Mouse (Mus musculus): ENCODE results near the gene Ntm.

The Ntm gene

DNA sequence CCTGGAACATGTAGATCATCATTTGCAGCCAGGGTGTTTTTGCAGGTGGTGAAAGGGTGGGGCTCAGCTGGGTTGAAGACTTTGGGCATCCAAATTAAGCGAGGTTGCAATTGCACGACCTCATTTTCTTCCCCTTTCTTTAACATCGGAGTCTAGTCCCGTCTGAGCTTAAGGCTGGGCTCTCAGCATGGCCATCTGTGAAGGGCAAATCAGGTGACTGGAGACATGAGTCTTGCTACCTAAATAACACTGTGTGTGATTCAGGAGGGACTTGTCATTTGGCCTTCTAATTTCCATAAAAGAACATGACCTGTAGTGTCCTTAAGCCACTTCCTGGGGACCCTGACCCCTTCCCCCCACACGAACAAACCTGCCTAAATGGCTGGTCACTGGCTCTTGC, 394.4 kb downstream of the Ntm start:
- no peak for DNase-seq

- no peak for DNase-seq
Observed at GRCm38 (mm10) chr9:29562419-29563071, 400.4 kb downstream of the Ntm start.

GRCm38 (mm10) chr9:29558915-29559314, 404.0 kb downstream of the Ntm start:
- DNase-seq = no peak

- DNase-seq = no peak
Observed at GRCm38 (mm10) chr9:29550582-29550981, 412.4 kb downstream of the Ntm start.

- DNase-seq = no peak
Observed at GRCm38 (mm10) chr9:29550107-29550506, 412.8 kb downstream of the Ntm start.

GRCm38 (mm10) chr9:29536415-29536814, 426.5 kb downstream of the Ntm start:
- DNase-seq = no peak

DNA sequence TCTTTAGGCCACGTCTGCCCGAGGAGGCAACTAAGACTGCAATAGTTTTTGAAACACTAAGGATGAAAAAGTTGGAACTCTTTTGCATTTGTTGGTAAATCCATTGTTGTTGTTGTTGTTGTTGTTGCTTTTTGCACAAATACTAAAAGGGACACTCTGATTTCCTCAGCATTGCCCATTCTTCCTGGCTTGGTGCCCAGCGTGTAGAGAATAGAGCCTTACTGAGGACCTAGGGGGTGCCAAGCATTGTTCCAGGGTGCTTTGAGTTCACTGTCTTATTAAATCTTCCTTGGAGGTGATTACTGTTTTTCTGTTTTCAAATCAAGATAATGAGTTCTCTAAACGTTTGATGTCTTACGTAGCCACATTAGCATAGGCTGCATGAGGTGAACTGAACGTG, 428.2 kb downstream of the Ntm start:
- DNase-seq = no peak

DNA sequence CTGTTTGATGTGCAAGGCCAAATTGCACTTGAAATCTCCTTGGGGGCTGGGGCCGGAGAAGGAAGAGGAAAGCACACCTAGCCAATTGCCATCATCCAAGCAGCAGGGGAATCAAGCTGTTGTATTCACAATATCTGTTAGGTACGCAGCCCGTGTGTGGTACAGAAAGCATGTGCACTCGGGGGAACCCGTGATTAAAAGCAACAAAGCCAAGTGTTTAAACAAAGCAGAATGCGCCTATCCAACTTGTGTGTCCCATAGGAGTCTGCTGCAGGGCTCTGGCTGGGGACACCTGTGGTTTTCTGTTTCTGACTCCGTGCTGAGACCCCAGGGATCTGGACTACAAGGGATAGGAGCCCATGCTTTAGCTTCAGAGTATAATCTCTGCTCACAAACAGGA, 428.6 kb downstream of the Ntm start:
- no peak for DNase-seq

- DNase-seq = no peak
Observed at GRCm38 (mm10) chr9:29533556-29533955, 429.4 kb downstream of the Ntm start.

- DNase-seq = no peak
Observed at GRCm38 (mm10) chr9:29531147-29531917, 431.6 kb downstream of the Ntm start.

DNA sequence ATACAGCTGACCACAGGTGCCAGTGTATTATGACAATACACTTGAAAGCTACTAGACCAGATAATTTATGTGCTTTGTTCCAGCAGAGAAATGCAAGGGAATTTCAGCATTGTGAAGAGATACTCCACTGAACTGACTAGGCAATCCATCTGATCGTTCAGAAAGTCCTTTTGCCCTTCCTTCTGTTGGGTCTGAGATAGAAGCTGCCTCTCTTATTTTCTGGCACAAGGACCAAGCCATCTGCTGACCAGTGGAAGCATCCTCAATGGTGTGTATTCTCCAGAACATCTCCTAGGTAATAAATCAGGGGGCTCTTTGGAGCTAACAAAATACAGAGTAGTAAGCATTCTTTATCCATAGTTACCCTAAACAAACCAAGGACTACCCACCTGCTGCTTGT, 438.8 kb downstream of the Ntm start:
- DNase-seq = no peak

DNA sequence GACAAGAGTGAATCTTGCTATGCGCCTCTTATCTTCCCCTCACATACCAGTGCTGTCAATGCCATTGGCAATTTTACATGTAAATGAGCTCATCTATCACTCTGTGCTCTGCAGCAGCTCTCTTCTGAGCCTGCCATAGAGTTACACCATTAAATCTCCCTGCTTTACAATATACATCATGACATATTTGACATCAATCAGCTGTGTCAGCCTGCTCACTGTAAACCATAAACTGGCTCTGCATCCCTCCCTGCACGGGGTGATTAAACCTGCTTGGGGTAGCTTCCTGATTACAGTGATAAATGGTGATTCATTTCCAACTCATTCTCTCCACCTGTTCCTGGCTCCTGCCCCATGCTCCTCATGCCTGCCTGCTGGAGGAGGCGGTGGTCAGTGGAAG, 439.7 kb downstream of the Ntm start:
- DNase-seq = no peak

DNA sequence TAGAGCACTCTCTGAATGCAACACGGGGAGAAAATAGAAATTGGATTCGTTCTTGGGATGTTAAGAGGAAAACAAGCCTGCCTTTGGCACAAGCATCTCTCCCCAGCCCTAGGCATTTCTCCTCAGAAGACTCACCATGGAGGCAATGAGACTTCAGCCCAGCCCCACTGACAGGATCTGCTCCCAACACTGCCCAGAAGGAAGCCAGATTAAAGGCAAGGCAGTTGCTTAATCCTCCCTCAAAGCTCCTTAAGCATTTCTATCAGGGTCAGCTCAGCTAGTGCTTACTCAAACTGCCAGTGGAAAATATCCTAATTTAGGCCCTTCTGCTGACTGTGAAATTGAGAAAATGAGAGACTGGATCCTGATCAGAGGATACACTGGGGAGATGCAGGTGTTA, 443.8 kb downstream of the Ntm start:
- DNase-seq = no peak

GRCm38 (mm10) chr9:29516688-29517087, 446.3 kb downstream of the Ntm start:
- no peak for DNase-seq

GRCm38 (mm10) chr9:29514588-29515356, 448.2 kb downstream of the Ntm start:
- DNase-seq = no peak

DNA sequence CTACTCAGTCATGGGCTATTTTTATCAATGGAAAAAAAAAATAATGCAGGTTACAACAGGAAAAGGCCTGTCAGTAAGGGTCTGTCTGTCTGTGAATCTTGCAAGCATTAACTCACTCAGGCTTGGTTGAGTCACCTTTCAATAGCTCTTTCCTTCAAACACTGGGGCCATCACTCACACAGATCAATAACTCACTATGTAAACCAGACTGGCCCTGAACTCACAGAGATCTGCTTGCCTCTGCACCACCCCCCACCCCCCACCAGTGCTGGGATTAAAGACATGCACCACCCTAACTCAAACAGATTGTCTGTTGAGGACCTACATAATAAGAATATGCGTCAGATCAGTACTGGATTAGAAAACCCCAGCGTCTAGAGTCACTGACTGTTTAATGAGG, 466.9 kb downstream of the Ntm start:
- no peak for DNase-seq

- no peak for DNase-seq
Observed at GRCm38 (mm10) chr9:29482272-29482671, 480.7 kb downstream of the Ntm start.

GRCm38 (mm10) chr9:29479051-29479450, 483.9 kb downstream of the Ntm start:
- no peak for DNase-seq

DNA sequence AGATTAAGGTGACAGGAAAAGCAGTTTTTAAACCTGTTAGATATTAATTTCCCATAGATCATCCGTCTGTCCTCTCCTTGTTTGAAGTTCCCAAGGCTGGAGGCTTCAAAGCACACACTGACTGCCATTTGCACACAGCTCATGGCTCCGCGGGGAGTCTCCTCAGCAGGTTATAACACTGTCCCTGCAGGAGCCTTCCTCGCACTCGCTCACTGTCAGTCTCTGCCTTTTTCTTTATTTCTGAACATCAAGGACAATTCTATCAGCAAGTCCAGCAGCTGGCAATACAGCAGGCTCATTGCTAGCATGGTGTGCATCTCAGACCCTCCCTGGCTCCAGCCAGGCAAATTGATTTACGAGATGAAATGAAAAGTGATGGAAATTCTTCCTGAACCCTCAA, 485.7 kb downstream of the Ntm start:
- no peak for DNase-seq

GRCm38 (mm10) chr9:29473418-29473817, 489.5 kb downstream of the Ntm start:
- DNase-seq = no peak

DNA sequence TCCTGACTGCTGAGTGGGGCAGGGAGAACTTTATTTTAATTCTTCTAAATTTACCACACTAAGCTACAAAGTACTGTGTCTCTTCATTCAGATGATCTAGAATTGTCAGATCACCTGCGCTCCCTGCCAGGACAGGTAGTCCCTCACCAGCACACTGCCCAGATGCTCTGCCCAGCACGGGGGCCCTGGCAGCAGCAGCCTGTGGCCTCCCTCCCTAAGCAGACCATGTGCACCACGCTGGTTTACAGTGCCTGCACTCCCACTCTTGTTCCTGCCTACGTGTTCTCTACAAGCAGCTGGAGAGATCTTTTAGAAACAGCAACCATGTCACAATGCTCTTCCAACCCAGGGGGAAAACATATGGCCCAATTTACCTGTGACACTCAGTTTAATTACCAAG, 490.7 kb downstream of the Ntm start:
- no peak for DNase-seq

- no peak for DNase-seq
Observed at GRCm38 (mm10) chr9:29464756-29465155, 498.2 kb downstream of the Ntm start.

GRCm38 (mm10) chr9:29462970-29463593, 499.9 kb downstream of the Ntm start:
- DNase-seq = peak; percentile 1

Measured in lung, postnatal 14 days (tissue).